Mouse (Mus musculus) layer of hippocampus, postnatal 14 days (tissue): Measurements from ENCODE around the gene Prph. TPM values are rescaled to one million over a fixed set of nuclear protein-coding genes. Genes with fewer than 3 reads are reported as not detected.
"Not testable (repeated sequence)": the region's sequence is repeated elsewhere in the genome, so short reads cannot be mapped to it uniquely, and the experiment has no call there.

ENCODE experiments used
- DNase-seq, 2 experiments: peaks; one replicate each; pipeline ENCODE4 v3.0.0; 2021 to 2022; ENCODE audit warnings: low spot score in 2 of 2, mixed read lengths in 1 of 2
- total RNA-seq, 2 experiments: library from RNA; stranded (reverse); gene quantifications; 2 replicates each; pipeline ENCODE4 v1.2.3; 2021

The Prph gene
- total RNA-seq, 2 experiments from 2014 or later = 3.7 to 5.1 TPM

DNA sequence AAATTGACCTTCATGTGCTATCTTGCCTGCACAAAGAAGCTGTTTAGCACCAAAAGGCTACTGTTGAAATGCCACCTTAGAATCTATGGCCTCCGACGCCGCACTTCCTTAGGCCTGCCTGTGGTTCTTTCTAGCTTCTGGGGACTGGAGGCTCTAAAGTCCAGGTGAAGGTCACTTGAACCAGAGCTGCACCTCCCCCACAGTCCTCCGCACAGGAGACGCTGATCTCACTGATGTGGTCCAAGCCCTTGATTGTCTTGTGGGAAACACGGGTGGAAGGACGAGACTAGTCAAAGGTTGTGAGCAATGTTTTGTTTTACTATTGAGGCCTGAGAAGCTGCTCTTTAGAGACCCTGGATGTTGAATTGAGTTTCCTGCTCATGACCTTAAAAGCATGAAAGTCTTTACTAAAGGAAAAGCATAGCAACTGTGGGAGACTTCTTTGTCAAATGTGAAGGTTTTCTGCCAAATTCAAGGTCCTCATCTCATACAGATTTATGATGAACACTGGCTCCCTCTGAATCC lies 22.2 kb upstream of the Prph start:
- DNase-seq = no peak

DNA sequence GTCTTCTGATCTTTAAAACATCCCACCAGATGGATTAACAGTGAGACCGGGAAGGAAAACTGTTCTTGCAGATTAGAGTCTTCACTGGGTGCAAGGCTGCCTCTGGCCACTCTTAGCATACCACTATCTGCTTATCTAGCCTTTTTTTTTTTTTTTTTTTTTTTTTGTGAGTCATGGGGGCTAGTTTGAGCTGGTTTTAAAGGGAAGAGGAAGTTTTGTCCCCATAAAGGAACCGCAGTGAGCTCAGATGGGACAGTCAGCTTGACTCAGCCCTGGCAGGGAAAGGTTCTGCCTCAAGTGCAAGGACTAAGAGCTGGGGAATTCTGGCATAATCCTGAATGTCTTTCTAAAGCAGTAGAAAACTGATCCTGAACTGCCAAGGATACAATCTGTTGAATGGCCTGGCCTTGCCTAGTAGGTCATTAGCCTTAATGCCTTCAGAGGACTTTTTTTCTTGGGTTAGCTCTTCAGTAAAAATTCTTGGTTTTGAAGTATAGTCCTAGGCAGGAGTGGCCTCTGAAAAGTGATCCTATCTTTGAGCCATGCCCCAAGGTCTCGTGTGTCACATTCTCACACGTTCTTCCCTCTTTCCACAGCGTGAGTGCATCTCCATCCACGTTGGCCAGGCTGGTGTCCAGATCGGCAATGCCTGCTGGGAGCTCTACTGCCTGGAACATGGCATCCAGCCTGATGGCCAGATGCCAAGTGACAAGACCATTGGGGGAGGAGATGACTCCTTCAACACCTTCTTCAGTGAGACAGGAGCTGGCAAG lies 21.3 kb upstream of the Prph start:
- no peak for DNase-seq

DNA sequence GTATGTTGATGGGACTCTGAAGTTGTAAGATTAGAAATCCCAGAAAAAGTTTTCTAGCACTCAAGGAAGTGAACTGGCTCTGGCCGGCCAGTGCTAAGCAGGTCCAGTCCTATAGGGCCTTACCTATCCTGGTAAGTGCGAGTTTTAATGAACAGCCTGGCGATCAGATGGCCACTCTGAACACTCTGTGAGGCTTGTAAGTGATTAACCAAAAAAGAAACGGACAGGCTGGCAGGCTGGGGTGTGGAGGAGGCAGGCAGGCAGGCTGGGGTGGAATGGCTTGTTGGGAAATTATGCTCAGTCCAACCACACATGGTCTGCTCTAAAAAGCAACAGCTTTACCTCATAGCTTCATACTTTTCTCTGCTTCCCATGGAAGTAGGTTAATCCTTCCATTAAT lies 19.5 kb upstream of the Prph start:
- DNase-seq = peak in 1 of 2 experiments; percentile 38

DNA sequence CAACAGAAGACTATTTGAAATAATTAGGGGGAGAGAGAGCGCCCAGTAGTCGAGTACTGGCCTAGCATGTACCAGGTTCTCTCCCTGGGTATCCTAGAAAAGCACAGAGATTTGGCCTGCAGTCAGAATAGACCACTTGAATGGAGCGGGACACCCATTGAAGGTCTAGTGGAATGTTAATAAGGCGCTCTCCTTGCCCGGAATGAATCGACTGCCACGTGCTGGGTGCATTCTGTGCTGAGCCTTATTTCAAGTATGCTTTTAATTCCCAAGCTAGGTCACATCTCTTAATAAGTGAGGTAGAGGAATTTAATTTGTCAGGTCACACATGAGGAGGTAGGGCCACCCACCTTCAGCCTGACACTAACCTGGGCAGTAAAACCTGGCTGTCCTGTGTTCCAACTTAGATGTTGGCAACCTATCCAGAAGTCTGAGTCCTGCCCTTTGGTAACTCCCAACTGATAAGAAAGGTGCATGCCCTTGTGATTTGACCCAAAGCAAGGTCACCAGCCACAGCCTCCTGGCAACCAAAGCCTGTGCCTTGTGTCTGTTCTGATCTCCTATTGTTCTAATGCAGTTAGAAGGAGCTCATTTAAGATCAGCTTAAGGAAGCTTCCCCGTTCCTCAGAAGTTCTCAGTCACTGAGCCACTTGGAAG lies 18.6 kb upstream of the Prph start:
- no peak for DNase-seq

DNA sequence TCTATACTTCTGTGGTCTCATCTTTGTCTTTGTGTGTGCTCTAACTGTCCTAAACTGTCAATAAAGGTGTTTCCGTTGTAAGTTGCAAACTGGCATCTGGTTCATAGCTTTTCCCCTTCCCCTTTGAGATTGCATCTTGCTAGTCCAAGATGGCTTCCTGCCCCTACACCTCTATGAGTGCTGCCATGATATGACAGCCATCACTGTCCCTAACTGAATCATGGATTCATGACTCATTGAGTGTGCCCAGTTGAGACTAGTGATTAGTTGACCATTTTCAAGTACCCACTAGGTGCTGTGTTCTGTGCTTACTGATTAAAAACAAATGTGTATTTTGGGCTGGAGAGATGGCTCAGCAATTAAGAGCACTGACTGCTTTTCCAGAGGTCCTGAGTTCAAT lies 16.9 kb upstream of the Prph start:
- no peak for DNase-seq

DNA sequence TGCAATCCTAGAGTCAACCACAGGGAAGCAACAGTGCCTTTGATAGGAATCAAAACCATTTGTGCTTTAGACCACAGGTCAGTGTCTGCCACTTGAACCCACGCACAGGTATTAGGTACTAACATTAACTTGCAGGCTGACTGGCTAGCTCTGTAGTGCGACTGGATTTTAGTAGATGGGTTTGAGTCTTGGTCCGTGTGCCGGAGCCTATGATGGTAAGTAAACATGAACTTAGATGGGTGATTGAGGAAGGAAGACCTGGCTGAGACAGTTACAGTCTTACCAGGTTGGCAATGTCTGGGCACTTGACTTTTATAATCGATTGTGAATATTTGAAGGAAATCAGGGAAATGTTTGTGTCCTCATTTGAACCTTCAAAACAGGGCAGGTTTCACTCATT lies 16.2 kb upstream of the Prph start:
- DNase-seq = no peak

DNA sequence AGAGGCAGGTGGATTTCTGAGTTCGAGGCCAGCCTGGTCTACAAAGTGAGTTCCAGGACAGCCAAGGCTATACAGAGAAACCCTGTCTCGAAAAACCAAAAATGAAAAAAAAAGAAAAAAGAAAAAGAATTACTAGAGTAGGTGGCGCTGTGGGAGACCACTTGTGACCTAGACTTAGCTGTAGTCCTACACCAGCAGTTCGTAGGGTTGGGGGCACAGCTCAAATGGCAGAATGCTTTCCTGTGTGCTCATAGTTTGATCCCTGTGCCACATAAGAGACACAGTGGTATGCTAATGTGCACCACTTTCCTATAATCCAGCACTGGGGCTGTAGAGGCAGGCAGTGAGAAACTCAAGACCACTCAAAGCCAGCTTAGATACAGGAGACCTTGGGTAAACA lies 15.7 kb upstream of the Prph start:
- DNase-seq = no peak

DNA sequence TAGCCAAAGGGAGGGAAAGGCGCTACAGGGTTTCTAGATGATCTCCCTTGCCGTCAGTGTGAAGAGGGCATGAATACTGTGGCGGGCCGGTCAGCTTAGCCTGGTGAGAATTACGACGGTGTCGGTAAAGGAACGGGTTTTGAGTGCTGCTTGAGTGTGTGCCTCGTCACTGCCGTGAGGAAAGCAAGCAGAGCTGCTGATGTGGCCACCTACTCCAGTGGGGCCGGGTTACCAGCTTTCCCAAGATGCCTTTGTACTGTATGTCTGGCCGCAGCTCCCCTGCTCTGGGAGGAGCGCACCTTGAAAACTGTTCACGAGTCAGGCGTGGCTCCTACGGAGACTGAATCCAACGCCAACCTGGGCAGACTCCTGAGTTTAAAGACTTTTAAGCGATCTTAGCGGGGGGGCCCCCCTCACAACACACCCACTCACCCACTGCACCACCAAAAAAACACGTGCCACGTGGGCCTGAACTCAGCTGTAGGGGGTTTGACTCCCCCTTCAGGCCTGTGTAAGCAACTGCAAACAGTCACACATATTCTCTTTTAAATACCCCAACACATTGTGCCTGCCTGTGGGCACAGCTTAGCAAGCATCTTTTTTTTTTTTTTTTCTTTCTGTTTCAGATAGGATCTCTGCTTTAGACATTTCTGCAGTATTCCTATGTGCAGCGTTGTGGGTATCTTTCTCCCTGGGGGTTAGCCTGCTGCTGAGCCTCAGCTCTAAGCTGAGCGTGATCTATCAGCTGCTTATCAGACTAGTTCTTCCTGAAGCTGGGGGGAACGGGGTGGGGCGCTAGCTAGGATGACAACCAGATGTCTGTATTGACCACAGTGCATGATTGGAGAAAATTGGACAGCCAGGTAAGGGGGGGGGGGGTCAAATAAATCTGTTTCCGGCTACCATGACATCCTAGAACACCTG lies 14.7 kb upstream of the Prph start:
- no peak for DNase-seq

DNA sequence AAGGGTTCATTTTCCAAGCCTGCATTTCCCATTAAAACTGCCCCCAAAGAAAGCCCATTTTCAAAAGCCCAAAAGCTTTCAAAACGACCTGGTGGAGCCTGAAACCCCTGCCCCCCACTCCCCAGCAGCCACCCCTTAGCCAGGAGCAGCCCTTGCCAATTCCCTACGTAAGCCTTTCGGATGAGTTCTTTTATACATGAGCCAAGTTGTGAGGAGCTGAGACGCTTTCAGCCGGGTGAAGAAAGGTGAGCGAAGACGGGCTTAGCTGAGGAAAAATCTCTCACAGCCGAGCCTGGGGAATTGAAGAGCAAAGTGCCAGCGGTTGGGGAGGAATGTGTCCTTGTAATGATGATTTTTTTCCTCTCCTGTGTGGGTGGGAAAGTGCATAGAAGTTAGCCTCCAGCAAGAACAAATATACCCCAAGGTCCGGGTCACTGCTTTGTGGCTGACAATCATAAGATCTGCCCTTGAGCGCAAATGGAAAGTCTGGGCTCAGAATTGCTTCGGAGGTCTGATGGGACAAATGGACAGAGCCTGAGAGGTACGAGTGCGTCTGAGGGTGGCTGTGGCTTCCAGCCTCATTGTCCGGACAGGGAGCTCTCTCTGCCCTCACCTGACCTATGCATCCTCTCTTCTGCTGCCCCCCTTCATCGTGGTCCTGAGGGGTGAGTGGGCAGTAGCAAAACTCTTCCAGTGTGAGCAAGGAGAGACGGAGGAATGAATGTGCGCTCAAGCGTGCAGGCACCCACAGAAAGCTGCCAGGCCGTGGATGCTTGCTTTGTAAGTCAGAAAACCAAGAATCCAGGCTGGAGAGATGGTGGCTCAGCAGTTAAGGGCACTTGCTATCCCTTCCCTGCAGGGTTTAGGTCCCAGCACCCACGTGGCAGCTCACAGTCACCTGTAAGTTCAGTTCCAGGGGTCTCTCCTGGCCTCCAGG lies 13.8 kb upstream of the Prph start:
- DNase-seq = no peak

DNA sequence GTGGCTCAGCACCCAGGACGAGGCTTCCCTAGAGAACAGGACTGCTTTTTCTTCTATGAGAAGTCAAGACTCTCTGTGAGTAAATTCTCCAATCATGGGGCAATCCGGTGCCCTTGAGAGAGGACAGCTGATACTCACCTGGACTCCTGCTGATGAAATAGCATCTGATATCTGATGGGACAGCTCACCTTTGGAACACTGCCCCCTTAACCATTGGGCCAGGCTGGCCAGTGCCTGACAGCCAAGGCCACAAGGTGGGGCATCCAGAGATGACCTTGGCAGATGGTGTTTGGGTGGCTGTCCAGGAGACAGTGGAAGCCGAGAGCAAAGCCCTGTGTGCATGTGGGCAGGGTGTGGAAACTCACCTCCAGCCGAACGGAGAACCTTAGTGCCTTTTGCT lies 12.6 kb upstream of the Prph start:
- no peak for DNase-seq

DNA sequence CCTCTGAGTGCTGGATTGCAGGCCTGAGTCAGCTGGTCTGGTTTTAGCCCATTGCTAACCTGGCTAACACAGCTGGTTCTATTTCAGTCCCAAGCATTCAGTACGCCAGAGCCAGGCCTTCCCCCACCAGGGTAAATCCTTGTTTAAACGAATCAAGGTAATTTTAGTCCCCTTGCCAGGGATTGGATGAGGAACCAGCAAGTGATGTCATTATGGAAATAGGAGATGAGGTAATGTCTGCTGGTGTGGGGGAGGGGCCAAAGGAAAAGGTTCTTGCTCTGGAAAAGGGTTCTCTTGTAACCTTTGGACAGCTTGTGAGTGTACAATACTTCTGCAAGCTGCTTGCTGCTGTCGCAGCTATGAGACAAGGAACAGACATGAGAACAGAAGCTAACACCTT lies 10.1 kb upstream of the Prph start:
- DNase-seq = no peak

DNA sequence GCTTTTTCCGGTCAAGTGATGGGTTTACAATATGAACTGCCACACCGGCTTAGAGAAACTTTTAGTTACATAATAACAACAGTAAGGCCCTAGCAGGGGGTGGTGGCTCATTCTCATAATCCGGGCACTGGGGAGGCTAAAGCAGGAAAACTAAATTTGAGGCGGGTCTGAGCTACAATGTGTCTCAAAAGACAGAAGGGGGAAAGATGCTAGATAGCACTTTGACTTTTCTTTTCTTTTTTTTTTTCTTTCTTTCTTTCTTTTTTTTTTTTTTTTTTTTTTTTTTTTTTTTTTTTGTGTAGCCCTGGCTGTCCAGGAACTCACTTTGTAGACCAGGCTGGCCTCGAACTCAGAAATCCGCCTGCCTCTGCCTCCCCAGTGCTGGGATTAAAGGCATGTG lies 9.2 kb upstream of the Prph start:
- not testable (repeated sequence) for DNase-seq

DNA sequence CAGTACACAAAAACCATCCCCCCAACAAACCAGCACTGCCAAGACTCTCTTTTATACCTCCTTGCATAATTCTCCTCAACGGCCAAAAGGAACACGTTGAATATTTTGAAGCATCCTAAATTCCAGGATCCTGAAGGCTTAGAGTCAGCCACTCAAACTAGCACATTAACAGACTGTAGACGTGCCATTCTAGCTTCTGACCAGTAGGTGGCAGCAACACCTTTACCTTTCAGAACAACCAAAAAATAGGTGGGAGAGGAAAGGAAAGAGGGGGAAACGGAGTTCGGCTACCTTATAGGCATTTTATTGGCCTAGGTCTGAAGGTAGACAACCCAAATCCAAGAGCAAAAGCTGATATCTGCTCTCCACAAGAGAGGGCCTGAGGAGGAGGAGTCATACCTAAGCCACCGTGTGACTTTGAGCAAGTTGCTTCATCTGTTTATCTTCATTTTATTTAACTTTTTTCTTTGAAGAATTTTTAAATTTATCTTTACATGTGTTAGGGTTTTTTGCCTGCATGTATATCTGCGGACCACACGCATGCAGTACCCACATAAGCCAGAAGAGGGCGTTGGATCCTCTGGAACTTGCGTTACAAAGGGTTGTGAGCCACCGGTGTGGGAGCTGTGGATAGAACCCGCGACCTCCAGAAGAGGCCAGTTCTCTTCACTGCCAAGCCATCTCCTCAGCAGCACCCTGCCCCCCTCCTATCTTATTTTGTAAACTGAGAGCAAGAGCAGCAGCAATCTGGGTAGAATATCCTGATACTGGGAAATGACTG lies 5.3 kb upstream of the Prph start:
- peak; percentile 64 to 71 for DNase-seq

DNA sequence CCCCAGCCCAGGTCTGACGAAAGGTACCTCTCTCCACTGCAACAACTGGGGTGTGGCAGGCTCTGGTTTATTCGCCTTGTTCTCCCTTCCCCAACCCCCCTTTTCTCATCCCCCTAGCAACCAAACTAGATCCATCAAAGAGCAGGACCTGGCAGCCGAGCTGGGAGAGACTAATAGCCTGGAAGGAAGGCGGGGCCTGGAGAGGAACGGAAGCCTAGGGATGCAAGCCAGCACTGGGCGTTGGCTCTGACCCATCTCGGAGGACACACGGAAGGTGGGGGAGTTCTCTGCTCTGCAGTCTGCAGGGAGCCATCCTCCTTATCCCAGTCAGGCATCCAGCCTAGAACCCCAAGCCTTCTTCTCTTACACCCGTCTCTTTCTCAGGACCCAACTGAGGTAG lies 1.6 kb upstream of the Prph start:
- DNase-seq = no peak

DNA sequence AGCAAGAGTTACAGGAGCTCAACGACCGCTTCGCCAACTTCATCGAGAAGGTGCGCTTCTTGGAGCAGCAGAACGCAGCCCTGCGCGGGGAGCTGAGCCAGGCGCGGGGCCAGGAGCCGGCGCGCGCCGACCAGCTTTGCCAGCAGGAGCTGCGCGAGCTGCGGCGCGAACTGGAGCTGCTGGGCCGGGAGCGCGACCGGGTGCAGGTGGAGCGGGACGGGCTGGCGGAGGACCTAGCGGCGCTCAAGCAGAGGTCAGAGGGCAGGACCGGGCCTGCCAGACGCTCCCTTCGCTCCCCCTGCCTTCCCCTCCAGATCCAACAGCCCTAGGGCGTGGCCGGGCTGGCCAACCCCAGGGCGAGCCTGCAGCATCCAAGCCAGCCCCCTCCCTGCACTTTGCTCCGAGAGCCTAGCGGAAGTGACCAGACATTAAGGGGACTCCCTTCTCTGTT lies 562 bp downstream of the Prph start:
- DNase-seq = no peak

DNA sequence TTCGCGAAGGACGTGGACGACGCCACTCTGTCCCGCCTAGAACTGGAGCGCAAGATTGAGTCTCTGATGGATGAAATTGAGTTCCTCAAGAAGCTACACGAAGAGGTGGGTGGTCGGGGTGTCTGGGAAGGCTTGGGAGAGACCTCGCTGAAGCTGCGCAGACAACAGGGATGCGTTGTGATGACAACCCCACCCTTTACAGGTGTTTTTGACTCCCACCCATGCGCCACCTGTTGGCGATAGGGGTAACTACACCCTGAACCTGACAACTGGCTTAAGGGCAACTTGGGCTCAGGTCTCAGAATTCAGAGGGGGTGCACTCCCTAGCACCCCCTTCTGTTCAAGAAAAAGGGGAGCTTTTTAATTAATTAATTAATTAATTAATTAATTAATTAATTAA lies 1.4 kb downstream of the Prph start:
- no peak for DNase-seq

DNA sequence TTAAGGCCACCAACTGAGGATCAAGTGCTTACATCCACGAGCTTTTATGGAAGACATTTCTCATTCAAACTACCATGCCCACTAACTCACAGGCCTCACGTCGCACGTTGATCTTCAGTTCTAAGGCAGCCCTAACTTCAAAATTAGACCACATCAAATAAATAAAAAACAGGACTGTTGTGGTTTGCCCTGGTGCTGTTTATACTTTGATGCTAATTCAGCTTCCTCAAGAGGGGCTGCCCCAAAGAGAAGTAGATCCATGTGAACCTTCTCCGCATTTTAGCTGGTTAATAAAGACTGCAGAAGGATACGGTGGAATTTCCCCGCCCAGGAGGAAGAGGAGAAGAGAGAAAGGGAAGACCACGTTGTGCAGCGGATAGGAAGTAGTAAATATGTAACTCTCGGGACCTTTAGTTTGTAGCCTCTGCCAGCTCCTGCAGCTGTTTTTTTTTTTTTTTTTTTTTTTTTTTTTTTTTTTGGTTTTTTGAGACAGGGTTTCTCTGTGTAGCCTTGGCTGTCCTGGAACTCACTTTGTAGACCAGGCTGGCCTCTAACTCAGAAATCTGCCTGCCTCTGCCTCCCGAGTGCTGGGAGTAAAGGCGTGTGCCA lies 10.7 kb downstream of the Prph start:
- no peak for DNase-seq

DNA sequence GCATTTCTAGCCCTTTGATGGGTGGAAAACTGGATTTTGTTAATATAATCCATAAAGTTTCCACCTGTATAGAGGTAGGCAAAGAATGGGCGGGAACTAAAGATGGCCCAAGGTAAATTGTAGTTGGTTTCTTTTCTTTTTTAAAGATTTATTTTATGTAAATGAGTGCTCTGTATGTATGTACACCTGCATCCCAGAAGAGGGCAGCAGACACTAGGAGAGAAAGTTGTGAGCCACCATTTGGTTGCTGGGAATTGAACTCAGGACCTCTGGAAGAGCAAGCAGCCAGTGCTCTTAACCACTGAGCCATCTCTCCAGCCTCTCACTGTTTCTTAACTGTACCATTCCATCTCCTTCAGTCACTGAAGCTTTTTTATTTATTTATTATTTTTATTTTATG lies 17.0 kb downstream of the Prph start:
- no peak for DNase-seq

DNA sequence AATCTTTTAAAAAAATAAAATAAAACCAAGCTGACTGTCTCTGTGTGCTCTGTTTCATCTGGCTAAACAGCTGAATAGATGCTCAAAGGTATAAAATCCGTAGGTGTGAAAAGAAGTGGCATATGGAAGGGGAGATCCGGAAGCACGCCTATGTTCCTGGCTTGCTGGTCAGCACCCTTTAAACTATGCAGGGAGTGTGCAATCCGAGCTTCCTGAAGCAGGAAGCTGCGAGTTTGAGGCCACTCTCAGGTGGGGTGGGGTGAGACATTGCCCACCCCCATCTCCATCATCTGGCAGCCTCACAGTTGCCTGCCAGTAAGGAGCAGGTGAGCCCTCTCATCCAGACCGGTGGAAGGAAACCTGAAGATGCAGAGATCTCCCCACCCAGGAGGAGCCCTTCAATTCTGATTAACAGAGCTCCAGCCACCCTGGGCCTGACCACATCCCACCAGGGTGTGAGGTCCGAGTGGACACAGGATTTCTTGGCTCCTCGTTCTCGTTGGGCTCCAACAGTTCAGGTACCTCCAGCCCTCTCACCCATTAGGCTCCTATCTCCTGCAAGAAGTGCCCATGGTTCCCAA lies 19.1 kb downstream of the Prph start, which contains the start of gene Troap:
TSS of gene Troap (plus strand) at position 557 of the 581 bp plus-strand sequence.
- DNase-seq = no peak
